Mouse (Mus musculus) splenic B cell, adult 2 months (primary cell): ENCODE data around the gene Sox5.

Experiments
- DNase-seq: peaks from one replicate; pipeline ENCODE4 v3.0.0-alpha.2; 2011; ENCODE audit warnings: low read depth, low spot score
- H3K27me3 ChIP-seq: 2 replicates; pipeline ENCODE4 v1.6.1; 2012; ENCODE audit warnings: mild to moderate bottlenecking, low read length, moderate library complexity, mixed read lengths; ENCODE audit not compliant: control insufficient read depth, poor library complexity, insufficient read depth, severe bottlenecking
- H3K36me3 ChIP-seq: 2 replicates; pipeline ENCODE4 v1.6.1; 2012; ENCODE audit warnings: mild to moderate bottlenecking, low read length, moderate library complexity, mixed read lengths; ENCODE audit not compliant: control insufficient read depth, poor library complexity, insufficient read depth, severe bottlenecking

The Sox5 gene

GRCm38 (mm10) chr6:144782031-144782857 lies 467 bp upstream of the Sox5 start:
- peaks cover 6% of the 10 kb centered on the region for H3K27me3 ChIP-seq
- no peaks in the 10 kb centered on the region for H3K36me3 ChIP-seq
- peak; percentile 17 for DNase-seq

- Histone ChIP-seq H3K27me3 (peaks cover 6% of the 10 kb centered on the region), H3K36me3 (no peaks in the 10 kb centered on the region)
- no peak for DNase-seq
These were observed 1.0 kb downstream of the Sox5 start for GRCm38 (mm10) chr6:144780608-144781285.

DNA sequence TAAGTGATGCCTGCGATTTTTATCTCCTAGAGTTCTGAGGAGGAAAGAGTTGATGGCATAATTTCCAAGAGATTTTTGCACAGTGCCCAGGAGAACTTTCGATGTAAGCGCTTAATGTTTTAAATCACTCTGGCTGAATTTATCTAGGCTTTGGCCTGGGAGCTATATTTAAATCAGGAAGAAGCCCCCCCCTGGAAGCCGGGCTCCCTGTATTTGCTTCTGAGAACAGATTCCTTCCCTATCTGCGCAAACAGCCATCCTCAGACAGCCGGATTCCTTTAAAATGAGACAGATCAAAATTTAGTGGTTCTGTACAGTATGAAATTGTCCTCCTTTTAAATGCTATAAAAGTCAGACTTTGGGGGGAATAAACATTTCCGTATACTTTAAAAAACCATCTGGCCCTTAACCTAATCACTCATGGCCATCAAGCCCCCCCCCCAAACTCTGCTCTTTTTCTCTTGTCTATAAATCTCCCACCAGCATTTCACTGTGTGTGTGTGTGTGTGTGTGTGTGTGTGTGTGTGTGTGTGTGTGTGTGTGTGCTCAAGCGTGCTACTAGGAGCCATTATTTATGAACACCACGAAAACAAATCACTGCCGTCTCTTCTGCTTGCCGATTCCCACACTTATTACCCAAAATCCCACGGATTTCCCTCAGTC lies 1.7 kb downstream of the Sox5 start:
- no peak for DNase-seq
- Histone ChIP-seq H3K36me3 (no peaks in the 10 kb centered on the region), H3K27me3 (peaks cover 6% of the 10 kb centered on the region)

GRCm38 (mm10) chr6:144777356-144778035 lies 4.3 kb downstream of the Sox5 start:
- DNase-seq = no peak
- Histone ChIP-seq H3K36me3 (no peaks in the 10 kb centered on the region), H3K27me3 (peaks cover 3% of the 10 kb centered on the region)

- Histone ChIP-seq H3K27me3 (no peaks in the 10 kb centered on the region), H3K36me3 (no peaks in the 10 kb centered on the region)
- DNase-seq = no peak
These were observed 8.0 kb downstream of the Sox5 start for GRCm38 (mm10) chr6:144773736-144774135.

- no peak for DNase-seq
- no peaks in the 10 kb centered on the region for H3K36me3 ChIP-seq
- H3K27me3 ChIP-seq = no peaks in the 10 kb centered on the region
These were observed 8.8 kb downstream of the Sox5 start for GRCm38 (mm10) chr6:144772985-144773384.

DNA sequence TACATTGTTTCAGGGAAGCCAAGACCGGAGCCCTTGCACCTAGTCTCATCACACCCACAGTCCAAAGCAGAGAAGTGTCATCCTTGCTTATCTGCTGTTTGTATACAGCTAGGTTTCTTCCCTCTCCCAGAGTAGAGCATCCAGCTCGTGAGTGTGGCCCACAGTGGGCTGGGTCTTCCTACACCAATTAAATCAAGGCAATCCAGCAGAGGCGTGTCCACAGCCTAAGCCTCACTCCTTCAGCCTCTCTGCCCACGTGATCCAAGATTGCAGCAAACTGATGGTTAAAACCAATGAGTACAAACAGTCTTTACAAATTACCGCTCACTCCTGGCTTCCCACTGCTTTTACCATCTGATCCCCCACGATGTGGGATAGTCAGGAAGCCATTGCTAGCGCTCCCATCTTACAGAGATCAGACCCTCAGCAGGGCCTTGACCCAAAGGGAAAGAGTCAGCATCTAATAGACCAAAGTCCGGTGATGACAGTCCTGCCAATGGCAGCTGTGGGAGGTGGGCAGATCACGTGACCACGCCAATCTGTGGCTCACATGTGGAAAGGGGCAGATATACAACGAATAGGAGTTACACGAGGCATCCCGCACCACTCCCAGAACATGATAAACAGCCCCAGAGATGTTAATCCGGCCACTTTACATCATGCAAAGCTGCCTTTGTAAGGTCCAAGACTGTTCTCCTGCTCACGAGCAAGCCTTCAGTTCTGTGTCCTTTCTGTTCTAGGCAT lies 9.4 kb downstream of the Sox5 start:
- no peak for DNase-seq
- H3K27me3 ChIP-seq = no peaks in the 10 kb centered on the region
- H3K36me3 ChIP-seq = no peaks in the 10 kb centered on the region

GRCm38 (mm10) chr6:144769060-144769459 lies 12.7 kb downstream of the Sox5 start:
- DNase-seq = no peak
- Histone ChIP-seq H3K36me3 (no peaks in the 10 kb centered on the region), H3K27me3 (no peaks in the 10 kb centered on the region)

DNA sequence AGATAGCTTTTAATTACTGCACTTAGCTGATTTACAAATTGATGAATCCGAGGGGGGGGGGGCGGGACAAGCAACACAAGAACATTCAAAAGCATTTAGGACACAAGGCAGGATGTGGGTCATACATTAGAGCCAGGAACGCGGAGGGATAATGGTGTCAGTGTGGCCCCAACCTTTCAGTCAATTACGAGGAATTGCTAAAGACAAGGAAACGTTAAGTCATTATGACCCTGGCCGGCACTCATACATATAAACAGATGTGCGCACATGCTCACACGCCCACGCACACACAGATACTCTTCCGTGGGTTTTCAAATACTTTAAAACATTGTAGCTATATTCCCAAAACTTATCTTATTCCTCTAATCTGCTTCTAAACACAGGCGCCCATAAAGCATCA lies 19.9 kb downstream of the Sox5 start:
- no peaks in the 10 kb centered on the region for H3K27me3 ChIP-seq

DNA sequence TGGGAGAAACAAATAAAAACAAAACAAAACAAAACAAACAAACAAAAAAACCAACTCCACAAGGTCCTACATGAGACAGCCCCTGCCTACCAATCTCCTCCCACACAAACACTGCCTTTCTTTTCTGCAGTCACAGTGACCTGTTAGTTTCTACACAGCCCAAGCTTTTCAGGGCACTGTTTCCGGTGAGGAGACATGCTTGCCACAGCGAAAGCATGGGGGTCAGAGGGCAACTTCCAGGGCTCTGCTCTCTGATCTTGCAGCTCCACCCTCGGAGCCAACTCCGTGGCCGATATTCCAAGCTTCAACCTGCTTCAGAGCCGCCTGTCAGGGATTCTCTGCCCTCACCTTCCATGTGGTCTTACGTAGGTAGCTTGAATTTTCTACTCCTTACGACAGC lies 22.6 kb downstream of the Sox5 start:
- no peak for DNase-seq
- no peaks in the 10 kb centered on the region for H3K36me3 ChIP-seq

More for the DNA sequence above, 19.9 kb downstream of the Sox5 start:
- H3K36me3 ChIP-seq = no peaks in the 10 kb centered on the region
- DNase-seq = no peak

DNA sequence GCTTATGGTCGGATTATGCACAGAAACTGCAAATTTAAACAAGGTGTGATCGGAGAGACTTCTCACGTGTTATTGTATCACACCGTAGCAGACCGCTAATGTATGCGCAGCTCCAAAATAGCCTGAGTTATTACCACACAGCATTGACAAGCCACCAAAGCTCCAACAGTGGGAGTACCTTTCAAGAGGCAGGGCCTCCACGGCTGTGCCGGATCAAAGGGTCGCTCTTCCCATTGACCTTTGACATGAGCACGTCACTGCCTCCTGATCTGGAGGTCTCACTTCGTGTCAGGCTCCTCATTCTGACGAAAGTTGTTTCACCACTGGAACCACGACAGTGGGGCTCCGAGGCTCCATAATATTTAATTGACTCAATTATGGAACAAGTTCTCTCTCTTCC lies 24.4 kb downstream of the Sox5 start:
- Histone ChIP-seq H3K27me3 (no peaks in the 10 kb centered on the region), H3K36me3 (no peaks in the 10 kb centered on the region)
- no peak for DNase-seq

More for the DNA sequence above, 22.6 kb downstream of the Sox5 start:
- no peaks in the 10 kb centered on the region for H3K27me3 ChIP-seq

DNA sequence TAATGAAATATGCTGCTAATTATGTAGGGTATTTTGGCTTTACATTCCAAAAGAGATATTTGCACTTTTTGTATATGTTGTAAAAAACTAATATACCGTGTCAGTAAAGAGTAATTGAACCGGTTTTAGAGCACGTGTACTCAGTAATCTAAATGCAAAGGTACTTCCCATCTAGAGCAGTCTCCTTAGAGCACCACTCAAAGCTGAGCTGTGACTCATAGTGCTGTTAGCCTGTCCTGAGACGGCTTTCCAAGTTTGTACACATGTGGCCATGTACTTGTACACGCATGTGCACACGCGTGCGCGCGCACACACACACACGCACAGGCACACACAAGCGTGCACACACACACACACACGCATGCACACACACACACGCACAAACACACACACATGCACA lies 25.3 kb downstream of the Sox5 start:
- no peak for DNase-seq

GRCm38 (mm10) chr6:144755304-144755703 lies 26.5 kb downstream of the Sox5 start:
- no peak for DNase-seq
- Histone ChIP-seq H3K36me3 (no peaks in the 10 kb centered on the region), H3K27me3 (no peaks in the 10 kb centered on the region)

More for the DNA sequence above, 25.3 kb downstream of the Sox5 start:
- Histone ChIP-seq H3K27me3 (no peaks in the 10 kb centered on the region), H3K36me3 (no peaks in the 10 kb centered on the region)

GRCm38 (mm10) chr6:144754366-144754765 lies 27.4 kb downstream of the Sox5 start:
- no peak for DNase-seq

More at GRCm38 (mm10) chr6:144754366-144754765, 27.4 kb downstream of the Sox5 start:
- Histone ChIP-seq H3K36me3 (no peaks in the 10 kb centered on the region), H3K27me3 (no peaks in the 10 kb centered on the region)
